Mouse (Mus musculus): ENCODE data around the gene Ttc7. TPM values are rescaled to one million over a fixed set of nuclear protein-coding genes. Genes with fewer than 3 reads are reported as not detected.
A peak's percentile ranks its signal among the peaks of the same experiment; 100 is the strongest.

Ttc7 gene
- polyA plus RNA-seq, 1 experiment from 2014 or later = 2.3 TPM

DNA sequence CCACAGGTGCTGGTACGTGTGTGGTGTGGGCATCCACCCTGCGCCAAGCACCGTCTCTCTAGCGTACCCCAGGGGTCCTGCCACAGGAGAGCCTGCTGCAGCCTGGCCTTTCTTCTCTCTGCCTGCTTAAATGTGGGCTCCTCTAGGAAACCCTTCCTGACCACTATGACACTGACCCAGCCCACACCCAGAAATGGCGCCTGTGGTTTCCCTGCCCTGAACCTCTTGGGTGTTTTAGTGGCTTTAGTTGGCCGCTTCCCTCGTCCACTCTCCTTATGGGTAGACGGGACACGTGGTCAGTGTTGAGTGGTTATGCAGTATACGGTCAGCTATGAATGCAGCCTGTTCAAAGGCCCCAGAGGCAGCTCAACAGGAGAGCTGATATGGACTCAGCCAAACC, 85.8 kb downstream of the Ttc7 start:
- Histone ChIP-seq H3K27ac (replicated peaks; ENCODE audit: low read depth, low read length) (no peak overlapping the region), H3K9me3 (replicated peaks; ENCODE audit: control insufficient read depth, low read length) (no peaks in the 10 kb centered on the region), H3K36me3 (replicated peaks; ENCODE audit: control insufficient read depth, insufficient read depth, low read depth, low read length) (no peaks in the 10 kb centered on the region), H3K27me3 (ENCODE audit: control insufficient read depth, insufficient read depth, low read length) (no peaks in the 10 kb centered on the region), H3K4me3 (ENCODE audit: low read depth, low read length) (no peak overlapping the region), H3K9ac (replicated peaks; ENCODE audit: low read length) (no peak overlapping the region), H3K4me1 (ENCODE audit: control insufficient read depth, insufficient read depth, low read length) (peaks cover 5% of the 10 kb centered on the region; the same call in 1 of the 2 replicates), H3K4me2 (ENCODE audit: low read depth, low read length) (no peak overlapping the region)
- WGBS = 86% methylated on average over 10 of the region's 10 CpGs
- ATAC-seq (replicated peaks; ENCODE audit: insufficient number of reproducible peaks, low FRiP score, low TSS enrichment, low read depth) = no peak
- no peak for DNase-seq (ENCODE audit: low spot score)

- Histone ChIP-seq H3K4me1 (ENCODE audit: control insufficient read depth, insufficient read depth, low read length) (peaks cover 5% of the 10 kb centered on the region; the same call in 1 of the 2 replicates), H3K9ac (replicated peaks; ENCODE audit: low read length) (no peak overlapping the region), H3K36me3 (replicated peaks; ENCODE audit: control insufficient read depth, insufficient read depth, low read depth, low read length) (no peaks in the 10 kb centered on the region), H3K4me3 (ENCODE audit: low read depth, low read length) (no peak overlapping the region), H3K4me2 (ENCODE audit: low read depth, low read length) (no peak overlapping the region), H3K9me3 (replicated peaks; ENCODE audit: control insufficient read depth, low read length) (no peaks in the 10 kb centered on the region), H3K27me3 (ENCODE audit: control insufficient read depth, insufficient read depth, low read length) (no peaks in the 10 kb centered on the region), H3K27ac (replicated peaks; ENCODE audit: low read depth, low read length) (no peak overlapping the region)
- ATAC-seq (replicated peaks; ENCODE audit: insufficient number of reproducible peaks, low FRiP score, low TSS enrichment, low read depth) (no peak), DNase-seq (ENCODE audit: low spot score) (no peak)
- WGBS = 73% methylated on average over 18 of the region's 18 CpGs
Measured at GRCm38 (mm10) chr17:87369270-87369759, 86.6 kb downstream of the Ttc7 start.

DNA sequence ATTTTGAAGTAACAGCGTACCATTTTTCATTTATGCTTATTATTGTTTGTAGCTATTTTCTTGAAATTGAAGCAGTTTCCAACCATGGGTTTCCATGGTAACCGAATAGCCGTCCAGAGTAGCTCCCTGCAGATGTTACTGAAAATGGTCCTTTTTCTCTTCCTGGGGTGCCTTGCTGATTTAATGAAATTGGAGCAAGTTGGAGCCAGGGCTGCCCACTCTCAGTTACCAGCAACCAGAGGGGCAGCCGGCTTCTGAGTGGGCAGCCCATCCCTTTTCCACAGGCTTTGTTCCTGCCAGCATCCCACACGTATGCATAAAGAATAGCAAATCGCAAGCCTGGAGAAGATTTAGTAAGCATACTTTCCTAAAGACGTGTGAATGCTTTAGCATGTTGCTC, 89.5 kb downstream of the Ttc7 start:
- Histone ChIP-seq H3K9me3 (replicated peaks; ENCODE audit: control insufficient read depth, low read length) (no peaks in the 10 kb centered on the region), H3K4me2 (ENCODE audit: low read depth, low read length) (no peak overlapping the region), H3K9ac (replicated peaks; ENCODE audit: low read length) (no peak overlapping the region), H3K4me3 (ENCODE audit: low read depth, low read length) (no peak overlapping the region), H3K27ac (replicated peaks; ENCODE audit: low read depth, low read length) (no peak overlapping the region), H3K36me3 (replicated peaks; ENCODE audit: control insufficient read depth, insufficient read depth, low read depth, low read length) (no peaks in the 10 kb centered on the region), H3K4me1 (ENCODE audit: control insufficient read depth, insufficient read depth, low read length) (peaks cover 3% of the 10 kb centered on the region; the same call in 1 of the 2 replicates), H3K27me3 (ENCODE audit: control insufficient read depth, insufficient read depth, low read length) (no peaks in the 10 kb centered on the region)
- DNase-seq (ENCODE audit: low spot score) = no peak
- 83% methylated on average over 7 of the region's 7 CpGs for WGBS
- no peak for ATAC-seq (replicated peaks; ENCODE audit: insufficient number of reproducible peaks, low FRiP score, low TSS enrichment, low read depth)

- 93% methylated on average over 9 of the region's 9 CpGs for WGBS
- Histone ChIP-seq H3K36me3 (replicated peaks; ENCODE audit: control insufficient read depth, insufficient read depth, low read depth, low read length) (no peaks in the 10 kb centered on the region), H3K27me3 (ENCODE audit: control insufficient read depth, insufficient read depth, low read length) (no peaks in the 10 kb centered on the region), H3K9ac (replicated peaks; ENCODE audit: low read length) (no peak overlapping the region), H3K4me1 (ENCODE audit: control insufficient read depth, insufficient read depth, low read length) (no peaks in the 10 kb centered on the region; the same call in 1 of the 2 replicates), H3K9me3 (replicated peaks; ENCODE audit: control insufficient read depth, low read length) (no peaks in the 10 kb centered on the region), H3K27ac (replicated peaks; ENCODE audit: low read depth, low read length) (no peak overlapping the region), H3K4me2 (ENCODE audit: low read depth, low read length) (no peak overlapping the region), H3K4me3 (ENCODE audit: low read depth, low read length) (no peak overlapping the region)
- DNase-seq (ENCODE audit: low spot score) = no peak
- no peak for ATAC-seq (replicated peaks; ENCODE audit: insufficient number of reproducible peaks, low FRiP score, low TSS enrichment, low read depth)
Measured at GRCm38 (mm10) chr17:87373327-87373726, 90.6 kb downstream of the Ttc7 start.

- H3K27me3 ChIP-seq (ENCODE audit: control insufficient read depth, insufficient read depth, low read length) = no peaks in the 10 kb centered on the region
- no peak overlapping the region for H3K9ac ChIP-seq (replicated peaks; ENCODE audit: low read length)
- H3K4me2 ChIP-seq (ENCODE audit: low read depth, low read length) = no peak overlapping the region
- H3K4me1 ChIP-seq (ENCODE audit: control insufficient read depth, insufficient read depth, low read length) = peaks cover 3% of the 10 kb centered on the region
- DNase-seq (ENCODE audit: low spot score) (peak; percentile 49), ATAC-seq (replicated peaks; ENCODE audit: insufficient number of reproducible peaks, low FRiP score, low TSS enrichment, low read depth) (no peak)
- no peaks in the 10 kb centered on the region for H3K36me3 ChIP-seq (replicated peaks; ENCODE audit: control insufficient read depth, insufficient read depth, low read depth, low read length)
- no peaks in the 10 kb centered on the region for H3K9me3 ChIP-seq (replicated peaks; ENCODE audit: control insufficient read depth, low read length)
- 26% methylated on average over 10 of the region's 10 CpGs for WGBS
- H3K4me3 ChIP-seq (ENCODE audit: low read depth, low read length) = no peak overlapping the region
- H3K27ac ChIP-seq (replicated peaks; ENCODE audit: low read depth, low read length) = no peak overlapping the region
Measured at GRCm38 (mm10) chr17:87375941-87376511, 93.3 kb downstream of the Ttc7 start.

GRCm38 (mm10) chr17:87376831-87377471, 94.3 kb downstream of the Ttc7 start:
- H3K4me3 ChIP-seq (ENCODE audit: low read depth, low read length) = no peak overlapping the region
- H3K4me1 ChIP-seq (ENCODE audit: control insufficient read depth, insufficient read depth, low read length) = peaks cover 3% of the 10 kb centered on the region
- no peaks in the 10 kb centered on the region for H3K9me3 ChIP-seq (replicated peaks; ENCODE audit: control insufficient read depth, low read length)
- ATAC-seq (replicated peaks; ENCODE audit: insufficient number of reproducible peaks, low FRiP score, low TSS enrichment, low read depth) = 0 out of 2 replicates have a peak, but pooled peaks have one; percentile 26
- no peaks in the 10 kb centered on the region for H3K36me3 ChIP-seq (replicated peaks; ENCODE audit: control insufficient read depth, insufficient read depth, low read depth, low read length)
- DNase-seq (ENCODE audit: low spot score) = no peak
- H3K9ac ChIP-seq (replicated peaks; ENCODE audit: low read length) = no peak overlapping the region
- no peak overlapping the region; the same call in 1 of the 2 replicates for H3K27ac ChIP-seq (replicated peaks; ENCODE audit: low read depth, low read length)
- H3K27me3 ChIP-seq (ENCODE audit: control insufficient read depth, insufficient read depth, low read length) = no peaks in the 10 kb centered on the region
- no peak overlapping the region for H3K4me2 ChIP-seq (ENCODE audit: low read depth, low read length)
- 60% methylated on average over 6 of the region's 6 CpGs for WGBS

DNA sequence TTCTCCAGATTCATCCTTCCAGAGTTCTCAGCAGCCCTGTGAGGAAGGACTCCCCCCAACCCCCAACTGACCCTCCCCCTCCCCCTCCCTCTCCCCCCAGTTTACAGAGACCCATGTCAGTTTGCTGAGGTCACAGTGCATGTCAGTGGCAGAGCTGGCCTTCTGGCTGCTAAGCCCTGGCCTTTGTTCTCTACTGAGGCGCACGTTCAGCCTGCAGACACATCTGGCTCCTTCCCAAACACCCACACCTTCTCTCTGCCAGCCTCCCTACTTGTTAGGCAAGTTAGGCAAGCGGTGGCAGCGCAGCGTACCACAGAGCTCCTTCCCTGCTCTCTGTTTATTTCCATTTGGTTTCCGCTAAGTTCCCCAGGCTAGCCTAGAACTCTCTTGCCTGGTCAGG, 94.8 kb downstream of the Ttc7 start:
- Histone ChIP-seq H3K9me3 (replicated peaks; ENCODE audit: control insufficient read depth, low read length) (no peaks in the 10 kb centered on the region), H3K4me3 (ENCODE audit: low read depth, low read length) (no peak overlapping the region), H3K4me1 (ENCODE audit: control insufficient read depth, insufficient read depth, low read length) (peaks cover 3% of the 10 kb centered on the region), H3K4me2 (ENCODE audit: low read depth, low read length) (no peak overlapping the region), H3K36me3 (replicated peaks; ENCODE audit: control insufficient read depth, insufficient read depth, low read depth, low read length) (no peaks in the 10 kb centered on the region), H3K27me3 (ENCODE audit: control insufficient read depth, insufficient read depth, low read length) (no peaks in the 10 kb centered on the region), H3K27ac (replicated peaks; ENCODE audit: low read depth, low read length) (no peak overlapping the region; the same call in 1 of the 2 replicates), H3K9ac (replicated peaks; ENCODE audit: low read length) (no peak overlapping the region)
- DNase-seq (ENCODE audit: low spot score) (no peak), ATAC-seq (replicated peaks; ENCODE audit: insufficient number of reproducible peaks, low FRiP score, low TSS enrichment, low read depth) (no peak)
- WGBS = 51% methylated on average over 6 of the region's 6 CpGs
